Mouse (Mus musculus): ENCODE results near the gene Ogfrl1.
"Not testable (repeated sequence)": the region's sequence is repeated elsewhere in the genome, so short reads cannot be mapped to it uniquely, and the experiment has no call there.

The Ogfrl1 gene

DNA sequence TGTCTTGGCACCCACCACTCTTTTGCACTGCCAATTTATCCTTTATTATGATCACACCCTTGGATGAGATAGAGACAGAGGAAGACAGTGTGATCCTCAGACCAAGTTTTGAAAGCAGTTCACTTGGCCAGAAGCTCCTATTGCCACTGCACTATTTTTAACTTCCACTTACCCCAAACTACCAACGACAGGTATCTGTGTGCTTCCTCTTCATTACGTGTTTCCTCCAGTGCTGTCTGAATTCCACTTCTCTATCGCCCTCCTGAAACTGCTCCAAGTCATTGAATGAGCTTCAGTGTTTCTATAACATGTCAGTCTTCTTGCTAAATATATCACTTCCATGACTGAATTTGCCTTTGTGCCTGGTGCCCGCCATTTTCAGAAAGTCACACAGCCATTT, at the start of gene Ogfrl1:
Ogfrl1 (minus strand) TSS at position 150 of the 400 bp plus-strand sequence.
- no peak for DNase-seq (ENCODE audit: low spot score)

GRCm38 (mm10) chr1:23445736-23446424, 48.3 kb upstream of the Ogfrl1 start:
- no peak for DNase-seq (ENCODE audit: low spot score)

- DNase-seq (ENCODE audit: low spot score) = peak; percentile 24
Measured at GRCm38 (mm10) chr1:23433612-23434011, 36.0 kb upstream of the Ogfrl1 start.

- DNase-seq (ENCODE audit: low spot score) = no peak
Measured at GRCm38 (mm10) chr1:23426447-23426846, 28.9 kb upstream of the Ogfrl1 start.

DNA sequence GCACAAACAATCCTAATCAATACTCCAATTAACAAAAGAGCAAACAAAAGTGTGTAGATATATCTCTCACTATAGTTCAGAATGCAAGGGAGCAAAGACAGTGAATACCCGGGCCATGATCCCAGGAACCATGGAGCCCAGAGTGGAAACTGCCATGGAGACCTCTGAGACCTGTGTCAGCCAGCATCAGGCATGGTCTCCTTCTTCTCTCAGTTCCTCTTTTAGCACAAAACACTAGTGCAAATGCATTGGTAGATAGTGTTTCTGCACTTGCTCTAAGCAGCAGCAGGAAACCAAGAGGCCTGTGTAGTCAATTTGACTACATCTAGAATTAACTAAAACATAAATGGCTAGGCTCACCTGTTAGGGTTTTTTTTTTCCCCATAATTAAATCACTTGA, 21.4 kb upstream of the Ogfrl1 start:
- DNase-seq (ENCODE audit: low spot score) = no peak

DNA sequence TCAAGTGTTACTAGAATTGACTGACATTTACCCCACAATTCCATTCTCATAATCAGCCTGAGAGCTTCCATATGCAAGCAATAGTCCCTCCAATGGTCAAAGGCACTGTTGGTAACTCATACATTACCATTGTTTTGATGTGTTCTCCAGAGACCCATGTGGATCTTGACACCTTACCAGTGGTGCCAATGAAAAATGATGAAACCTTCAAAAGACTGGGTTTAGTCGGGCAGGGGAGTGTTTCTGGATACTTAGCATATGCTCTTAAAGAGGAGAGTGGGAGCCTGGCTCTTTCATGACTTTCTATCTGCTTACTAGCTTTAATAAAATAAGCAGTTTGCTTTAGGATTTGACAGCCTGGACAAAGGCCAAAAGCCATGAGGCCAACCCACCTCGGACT, 20.5 kb upstream of the Ogfrl1 start:
- no peak for DNase-seq (ENCODE audit: low spot score)

DNA sequence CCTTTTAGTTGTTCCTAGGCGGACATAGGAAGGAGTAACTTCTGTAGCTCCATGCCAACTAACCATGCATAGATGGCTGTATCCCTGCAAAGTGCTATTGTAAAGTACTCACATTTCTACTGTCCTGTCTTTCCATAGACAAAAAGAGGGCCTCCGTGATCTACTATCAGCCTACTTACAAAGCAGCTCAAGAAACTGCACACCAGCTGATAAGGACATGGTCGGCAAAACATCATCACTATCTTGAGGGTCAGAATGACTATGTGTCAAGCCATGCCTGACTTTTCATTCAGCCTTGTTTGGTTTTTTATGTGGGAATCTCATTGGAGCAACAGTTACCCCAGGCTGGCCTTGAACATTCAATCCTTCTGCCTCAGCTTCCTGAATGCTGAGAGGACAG, 20.0 kb upstream of the Ogfrl1 start:
- DNase-seq (ENCODE audit: low spot score) = no peak

DNA sequence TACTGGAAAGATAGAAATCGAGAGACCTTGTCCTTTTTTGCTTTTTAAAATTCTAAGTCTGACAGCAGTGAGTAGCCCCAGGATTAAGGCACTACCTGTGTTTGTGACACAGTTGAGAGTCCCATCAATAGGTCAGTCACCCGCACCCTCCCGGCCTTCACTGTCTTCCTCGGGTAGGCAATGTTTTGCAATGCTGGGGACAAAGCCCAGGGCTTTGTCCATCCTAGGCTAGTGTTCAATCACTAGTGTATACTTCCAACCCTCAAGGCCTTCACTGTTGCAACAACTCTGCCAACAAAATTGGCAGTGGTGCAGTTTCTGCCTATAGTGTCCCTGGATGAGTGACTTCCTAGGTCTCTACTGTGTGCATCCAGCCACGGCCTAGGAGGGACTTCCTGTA, 14.0 kb upstream of the Ogfrl1 start:
- DNase-seq (ENCODE audit: low spot score) = no peak

- peak; percentile 26 for DNase-seq (ENCODE audit: low spot score)
Measured at GRCm38 (mm10) chr1:23409960-23410359, 12.4 kb upstream of the Ogfrl1 start.

DNA sequence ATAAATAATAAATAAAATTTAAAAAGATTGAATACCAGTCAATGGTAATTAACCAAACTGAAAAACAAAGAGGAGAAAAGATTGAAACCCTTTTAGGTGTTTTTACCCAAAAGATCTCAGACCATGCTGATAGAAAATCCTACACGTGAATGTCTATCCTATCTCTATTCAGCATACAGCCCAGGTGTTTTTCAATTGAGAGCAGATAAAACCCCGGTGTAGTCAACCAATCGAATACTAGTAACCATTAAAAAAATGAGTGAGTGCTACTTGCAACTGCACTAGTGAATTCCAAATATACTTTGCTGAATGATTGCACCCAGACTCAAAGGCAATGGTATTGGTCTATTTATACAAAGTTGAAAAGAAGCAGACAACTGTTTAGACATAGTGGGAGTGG, 4.8 kb upstream of the Ogfrl1 start:
- no peak for DNase-seq (ENCODE audit: low spot score)

- no peak for DNase-seq (ENCODE audit: low spot score)
Measured at GRCm38 (mm10) chr1:23399552-23399951, 2.0 kb upstream of the Ogfrl1 start.

DNA sequence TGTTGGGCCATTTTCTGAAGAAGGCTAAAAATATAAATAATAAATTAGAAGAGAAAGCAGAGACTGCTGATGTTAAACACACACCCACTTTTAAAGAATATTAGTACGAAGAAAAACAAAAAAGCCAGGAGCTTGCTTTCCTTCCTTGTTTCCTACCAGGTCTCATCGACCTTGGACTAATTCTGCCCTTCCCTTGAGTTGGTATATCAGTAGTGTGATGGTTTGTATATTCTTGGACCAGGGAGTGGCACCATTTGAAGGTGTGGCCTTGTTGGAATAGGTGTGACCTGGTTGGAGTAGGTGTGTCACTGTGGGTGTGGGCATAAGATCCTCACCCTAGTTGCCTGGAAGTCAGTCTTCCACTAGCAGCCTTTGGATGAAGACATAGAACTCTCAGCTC, 3.2 kb downstream of the Ogfrl1 start:
- DNase-seq (ENCODE audit: low spot score) = not testable (repeated sequence)

GRCm38 (mm10) chr1:23391744-23392143, 5.8 kb downstream of the Ogfrl1 start:
- no peak for DNase-seq (ENCODE audit: low spot score)

- DNase-seq (ENCODE audit: low spot score) = no peak
Measured at GRCm38 (mm10) chr1:23384326-23384725, 13.2 kb downstream of the Ogfrl1 start.

DNA sequence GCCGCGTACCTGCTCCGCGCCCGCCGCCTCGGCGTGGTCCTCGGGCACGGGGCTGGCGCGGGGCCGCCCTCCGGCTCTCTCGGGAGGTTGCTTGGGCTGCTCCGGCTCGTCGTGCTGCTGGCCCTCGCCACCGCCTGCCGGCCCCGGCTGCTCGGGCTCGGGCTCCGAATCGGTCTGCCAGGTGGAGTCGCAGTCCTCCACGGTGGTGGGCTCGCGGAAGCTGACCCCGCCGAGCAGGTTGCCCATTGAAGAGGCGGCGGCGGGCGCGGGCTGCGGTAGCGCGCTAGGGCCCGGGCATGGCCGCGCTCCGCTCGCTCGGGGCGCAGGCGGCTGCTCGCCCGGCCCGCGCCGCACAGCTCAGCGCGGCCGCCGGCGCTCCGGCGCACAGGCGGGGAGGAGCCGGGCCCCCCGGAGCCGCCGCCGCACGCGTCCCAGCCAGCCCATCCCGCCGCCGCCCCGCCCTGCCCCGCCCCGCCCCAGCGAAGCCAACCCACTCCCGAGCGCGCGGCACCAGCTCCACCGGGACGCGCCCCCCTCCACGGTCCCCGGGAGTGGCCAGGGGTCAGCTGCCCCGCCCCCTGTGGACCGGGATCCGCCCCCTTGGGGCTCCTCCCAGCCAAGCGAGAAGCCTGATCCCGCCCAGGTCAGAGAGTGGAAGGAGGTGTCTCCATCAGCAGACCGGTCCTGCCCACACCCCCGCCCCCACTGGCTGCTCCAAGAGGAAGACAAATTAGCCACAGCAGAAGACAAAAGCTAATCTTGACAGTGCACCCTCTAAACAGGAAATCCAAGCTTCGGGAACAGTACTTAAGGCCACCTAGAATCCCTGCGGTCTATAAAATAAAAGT, 14.5 kb downstream of the Ogfrl1 start:
- DNase-seq (ENCODE audit: low spot score) = peak; percentile 96

DNA sequence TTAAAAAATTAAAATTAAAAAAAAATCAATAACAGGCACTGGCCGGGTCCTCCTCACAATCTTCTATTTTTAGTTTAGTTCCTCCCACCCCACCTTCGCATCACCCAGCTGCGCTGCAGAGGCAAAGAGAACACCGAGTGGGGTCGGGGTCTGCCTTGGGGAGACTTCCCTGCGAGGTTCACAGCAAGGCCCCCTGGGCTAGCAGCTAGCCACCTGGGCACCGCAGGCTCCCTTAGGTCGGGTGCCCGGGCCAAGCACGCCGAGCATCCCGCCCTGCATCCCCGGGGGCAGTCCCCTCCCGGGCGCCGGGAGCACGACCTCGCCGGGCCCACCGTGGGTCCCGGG, 15.1 kb downstream of the Ogfrl1 start:
- no peak for DNase-seq (ENCODE audit: low spot score)

DNA sequence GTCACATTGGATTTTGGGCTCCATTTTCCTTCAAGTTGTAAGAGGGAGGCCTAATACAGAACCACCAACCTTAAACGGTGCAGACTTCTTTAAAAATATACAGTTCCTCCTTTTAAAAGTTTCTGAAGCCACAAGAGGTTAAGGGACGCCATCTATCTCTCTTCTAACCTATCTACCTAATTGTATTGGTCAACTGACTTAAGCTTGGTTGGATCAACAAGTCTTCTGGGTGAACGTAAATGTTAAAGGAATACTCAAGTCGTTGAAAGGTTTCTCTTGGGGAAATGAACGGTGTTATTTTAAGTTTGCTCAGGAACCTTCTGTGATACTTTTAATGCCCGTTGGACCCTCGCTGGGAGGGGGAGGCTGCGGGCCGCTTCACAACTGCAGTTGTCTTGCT, 15.5 kb downstream of the Ogfrl1 start:
- no peak for DNase-seq (ENCODE audit: low spot score)

DNA sequence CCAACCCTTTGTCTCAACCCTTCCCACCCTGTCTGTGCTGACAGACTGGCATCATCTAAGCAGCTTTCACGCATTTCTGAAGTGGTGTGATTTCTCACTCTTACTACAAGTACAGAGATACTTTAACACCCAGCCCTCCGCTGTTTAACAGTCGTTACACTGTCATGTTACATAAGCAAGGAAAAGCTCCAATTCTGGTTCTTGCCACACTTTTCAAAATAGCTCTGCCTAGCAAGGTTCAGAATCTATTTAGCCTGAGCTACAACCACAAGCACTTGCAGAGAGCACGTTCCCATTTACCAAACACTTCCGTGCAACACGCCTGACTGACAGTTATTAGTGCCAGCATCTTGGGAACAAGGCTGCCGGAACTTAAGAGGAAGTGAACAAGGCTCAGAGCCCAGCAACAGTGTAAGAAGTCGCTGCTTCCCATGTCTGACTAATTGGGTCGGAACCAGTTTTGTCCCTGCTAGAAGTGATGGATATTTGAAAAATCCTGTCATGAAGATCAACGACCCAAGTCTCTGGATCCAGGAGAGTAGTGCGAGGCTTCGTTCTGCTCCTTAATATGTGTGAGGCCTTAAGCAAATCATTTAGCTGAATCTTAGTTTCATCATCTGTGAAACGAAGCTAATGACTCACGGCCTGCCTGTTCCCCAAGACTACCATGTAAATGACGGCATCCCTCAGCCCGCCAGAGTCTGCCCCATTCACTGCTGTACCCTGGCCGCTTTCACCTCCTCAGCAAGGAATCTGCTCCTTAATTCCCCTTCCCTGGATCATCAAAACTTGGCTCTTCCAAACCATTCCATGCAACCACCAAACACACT, 17.4 kb downstream of the Ogfrl1 start:
- peak; percentile 55 for DNase-seq (ENCODE audit: low spot score)

GRCm38 (mm10) chr1:23379321-23379720, 18.3 kb downstream of the Ogfrl1 start:
- no peak for DNase-seq (ENCODE audit: low spot score)

DNA sequence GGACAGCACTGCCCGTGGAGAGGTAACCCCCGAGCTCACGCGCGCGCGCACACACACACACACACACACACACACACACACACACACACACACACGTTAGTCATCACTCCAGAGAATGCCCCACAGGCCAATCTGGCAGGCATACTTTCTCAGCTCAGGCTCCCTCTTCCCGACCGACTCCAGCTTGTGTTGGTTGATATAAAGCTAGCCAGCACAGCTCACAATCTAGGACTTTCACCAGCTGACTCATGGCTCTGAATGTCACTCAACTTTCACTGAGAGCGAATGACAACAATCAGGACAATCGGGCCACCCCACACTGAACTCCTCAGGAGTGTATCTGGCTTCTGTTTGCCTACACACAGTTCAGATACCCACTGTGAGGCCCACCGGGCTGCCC, 20.0 kb downstream of the Ogfrl1 start:
- DNase-seq (ENCODE audit: low spot score) = no peak

DNA sequence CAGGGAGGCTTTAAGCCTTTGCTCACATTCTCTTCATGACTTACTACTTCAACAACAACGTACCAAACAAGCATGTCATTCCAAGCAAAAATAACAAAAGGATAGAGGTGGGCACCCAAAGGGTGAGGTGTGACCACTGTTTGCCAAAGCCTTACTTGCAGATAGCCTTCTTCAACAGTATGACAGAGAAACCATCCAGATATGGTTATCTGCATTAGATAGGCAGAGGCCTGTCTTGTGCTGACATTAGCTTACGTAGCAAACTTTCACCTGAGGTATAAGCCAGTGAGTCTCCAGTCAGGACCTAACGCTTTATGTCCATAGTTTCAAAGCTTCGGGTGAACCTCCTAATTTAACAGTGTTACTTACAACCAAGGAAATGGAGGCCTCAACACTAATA, 23.4 kb downstream of the Ogfrl1 start:
- no peak for DNase-seq (ENCODE audit: low spot score)

DNA sequence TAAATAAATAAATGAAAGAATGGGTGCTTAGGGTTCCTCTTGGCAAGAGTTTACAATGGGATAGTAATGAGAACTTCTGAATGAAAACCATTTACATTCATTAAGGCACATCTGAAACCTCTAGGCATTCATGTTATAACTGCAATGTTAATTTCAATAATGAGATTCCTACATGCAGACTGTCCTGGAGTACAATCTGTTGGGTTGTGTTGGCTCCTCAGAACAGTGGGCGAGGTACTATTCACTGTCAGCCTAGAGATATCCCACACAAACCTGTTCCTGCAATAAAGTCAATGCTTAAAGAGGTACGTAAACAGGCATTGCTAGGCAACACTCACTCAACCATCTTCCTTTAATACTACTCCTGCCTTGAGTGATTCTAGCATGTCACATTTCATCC, 32.0 kb downstream of the Ogfrl1 start:
- DNase-seq (ENCODE audit: low spot score) = no peak

- DNase-seq (ENCODE audit: low spot score) = no peak
Measured at GRCm38 (mm10) chr1:23352895-23353294, 44.7 kb downstream of the Ogfrl1 start.
